Mouse (Mus musculus): ENCODE measurements around the gene Gm20425.

- TF ChIP-seq POLR2A (IDR thresholded peaks at IDR 0.05; ENCODE audit: borderline replicate concordance, extremely low read depth, low read depth, low read length) (no peak), CTCF (IDR thresholded peaks at IDR 0.05; ENCODE audit: insufficient read depth, low read length) (peak; percentile 86)
Measured at GRCm38 (mm10) chr9:103174771-103175519, 55.2 kb downstream of the Gm20425 start.
